Mouse (Mus musculus): ENCODE data around the gene Nmt1. TPM values are rescaled to one million over a fixed set of nuclear protein-coding genes. Genes with fewer than 3 reads are reported as not detected.
A peak's percentile ranks its signal among the peaks of the same experiment; 100 is the strongest.

Nmt1 gene
- total RNA-seq, 1 experiment from 2014 or later, result 37.7 TPM

DNA sequence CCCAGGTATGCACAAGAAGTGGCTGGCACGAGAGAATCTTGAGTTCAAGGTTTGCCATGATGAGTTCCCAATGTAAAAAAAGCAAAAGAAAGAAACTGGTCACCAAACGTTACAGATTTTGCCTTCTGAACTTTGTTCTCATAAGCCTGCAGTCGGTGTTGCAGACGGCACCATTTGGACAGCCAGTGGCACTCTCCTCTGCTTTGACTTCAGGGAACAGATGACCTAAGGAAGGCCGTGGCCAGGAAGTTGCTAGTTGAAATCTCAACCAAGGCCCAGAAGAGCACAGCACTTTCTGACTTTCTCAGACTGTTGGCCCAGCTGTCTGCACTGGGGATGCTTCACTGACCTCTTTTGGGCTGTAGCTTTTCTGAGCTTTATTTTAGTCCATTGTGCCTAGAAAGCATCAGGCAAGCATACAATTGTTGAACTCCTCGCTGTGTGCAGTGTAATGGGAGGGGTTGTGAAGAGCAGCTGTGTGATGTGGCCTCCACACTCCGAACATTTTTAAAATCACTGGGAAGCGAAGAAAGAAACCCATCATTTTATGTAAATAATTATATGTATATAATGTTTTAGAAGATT lies 9.0 kb downstream of the Nmt1 start:
- no peak for ATAC-seq (replicated peaks; ENCODE audit: low read depth, poor library complexity, severe bottlenecking)

DNA sequence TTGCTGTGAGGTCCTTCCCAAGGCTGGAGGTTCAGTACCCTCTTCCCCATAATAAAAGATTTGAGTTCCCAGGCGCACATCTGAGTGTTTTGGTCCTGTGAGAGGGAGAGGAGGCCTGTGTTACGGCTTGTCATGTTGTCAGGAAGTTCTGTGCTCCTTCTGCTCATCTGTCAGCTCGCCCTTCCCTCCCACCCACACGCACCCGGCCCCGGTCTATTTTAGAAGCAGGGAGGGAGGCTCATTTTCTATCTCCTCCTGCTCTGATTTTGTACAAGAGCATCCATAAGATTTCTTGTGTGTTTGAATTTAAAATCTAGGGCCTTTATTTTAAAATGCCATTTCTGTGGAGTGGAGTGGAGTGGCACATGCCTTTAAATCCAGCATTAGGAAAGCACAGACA lies 10.0 kb downstream of the Nmt1 start:
- no peak for ATAC-seq (replicated peaks; ENCODE audit: low read depth, poor library complexity, severe bottlenecking)

DNA sequence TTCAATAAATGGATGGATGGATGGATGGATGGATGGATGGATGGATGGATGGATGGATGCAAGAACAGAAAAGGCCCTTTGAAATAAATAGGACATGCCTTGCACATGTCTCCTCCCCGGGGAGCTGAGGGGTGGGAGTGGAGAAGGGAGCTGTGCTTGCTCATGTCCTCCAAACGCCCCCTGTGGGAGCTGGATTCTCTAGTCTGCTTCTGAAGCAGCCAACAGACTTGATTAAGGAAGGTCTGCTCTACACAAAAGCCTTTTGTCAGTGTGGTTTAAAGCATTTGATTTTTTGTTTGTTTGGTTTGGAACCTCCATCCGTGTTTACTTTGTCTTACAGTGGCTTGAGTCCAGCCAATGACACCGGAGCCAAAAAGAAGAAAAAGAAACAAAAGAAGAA lies 14.8 kb downstream of the Nmt1 start:
- no peak for ATAC-seq (replicated peaks; ENCODE audit: low read depth, poor library complexity, severe bottlenecking)

DNA sequence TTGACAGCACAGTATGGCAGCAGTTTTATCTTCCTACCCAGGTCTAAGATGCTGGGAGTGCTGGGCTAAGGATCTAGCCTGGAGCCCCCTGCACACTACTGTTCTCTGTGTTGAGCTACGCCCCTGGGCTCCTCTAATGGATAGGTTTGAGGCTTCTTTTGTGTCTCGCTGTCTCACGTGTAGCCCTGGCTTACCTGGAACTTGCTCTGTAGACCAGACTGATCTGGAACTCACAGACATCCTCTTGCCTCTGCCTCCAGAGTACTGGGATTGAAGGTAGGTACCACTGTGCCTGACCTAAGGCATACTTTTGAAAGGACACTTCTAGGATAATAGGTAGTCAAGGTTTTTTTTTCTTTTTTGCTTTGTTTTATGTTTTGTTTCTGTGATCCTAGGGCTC lies 16.0 kb downstream of the Nmt1 start:
- no peak for ATAC-seq (replicated peaks; ENCODE audit: low read depth, poor library complexity, severe bottlenecking)

DNA sequence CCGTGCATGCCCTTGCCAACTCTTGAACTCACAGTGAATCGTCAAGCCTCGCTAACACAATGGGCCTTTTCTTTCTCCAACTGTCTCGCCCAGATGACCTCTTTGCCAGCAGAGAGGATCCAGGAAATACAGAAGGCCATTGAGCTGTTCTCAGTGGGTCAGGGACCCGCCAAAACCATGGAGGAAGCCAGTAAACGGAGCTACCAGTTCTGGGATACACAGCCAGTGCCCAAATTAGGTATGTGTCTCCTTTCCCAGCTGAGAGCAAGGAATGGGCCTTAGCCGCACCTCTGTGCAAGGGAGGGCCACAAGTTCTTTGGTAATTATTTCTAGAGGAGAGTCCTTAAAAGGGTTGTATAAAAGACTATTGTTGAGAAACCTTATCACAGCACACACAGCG lies 18.3 kb downstream of the Nmt1 start:
- ATAC-seq (replicated peaks; ENCODE audit: low read depth, poor library complexity, severe bottlenecking), result no peak

DNA sequence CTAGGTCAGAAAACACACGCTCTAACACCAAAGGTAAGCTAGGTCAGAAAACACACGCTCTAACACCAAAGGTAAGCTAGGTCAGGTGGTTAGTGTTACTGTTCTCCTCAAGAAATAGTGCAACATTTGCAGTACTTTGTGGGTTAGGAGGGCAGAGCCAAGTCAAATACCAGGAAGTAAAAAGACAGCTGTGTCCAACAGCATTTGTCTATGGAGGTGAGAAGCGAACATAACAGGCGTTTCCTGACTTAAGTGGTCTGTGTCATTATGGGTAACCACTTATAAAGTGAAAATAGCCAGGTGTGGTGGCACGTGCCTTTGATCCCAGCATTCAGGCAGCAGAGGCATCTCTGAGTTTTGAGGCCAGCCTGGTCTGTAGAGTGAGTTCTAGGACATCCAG lies 21.6 kb downstream of the Nmt1 start:
- ATAC-seq (replicated peaks; ENCODE audit: low read depth, poor library complexity, severe bottlenecking), result no peak

DNA sequence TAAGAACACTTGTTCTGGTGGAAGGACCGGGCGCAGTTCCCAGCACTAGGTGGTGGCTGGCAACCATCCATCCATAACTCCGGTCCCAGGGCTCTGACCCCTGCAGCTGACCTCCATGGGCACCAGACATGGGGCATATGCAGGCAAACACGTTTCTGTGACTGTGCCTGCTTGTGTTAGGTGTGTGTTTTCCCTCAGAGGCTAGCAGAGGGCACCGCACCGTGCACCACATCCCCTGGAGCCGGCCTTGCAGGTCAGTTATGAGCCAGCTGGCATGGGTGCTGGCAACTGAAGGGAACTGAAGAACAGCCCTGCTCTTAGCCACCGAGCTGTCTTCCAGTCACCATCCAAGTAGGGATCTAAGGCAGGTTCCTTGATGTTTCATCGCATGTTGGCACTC lies 22.2 kb downstream of the Nmt1 start:
- ATAC-seq (replicated peaks; ENCODE audit: low read depth, poor library complexity, severe bottlenecking), result no peak

DNA sequence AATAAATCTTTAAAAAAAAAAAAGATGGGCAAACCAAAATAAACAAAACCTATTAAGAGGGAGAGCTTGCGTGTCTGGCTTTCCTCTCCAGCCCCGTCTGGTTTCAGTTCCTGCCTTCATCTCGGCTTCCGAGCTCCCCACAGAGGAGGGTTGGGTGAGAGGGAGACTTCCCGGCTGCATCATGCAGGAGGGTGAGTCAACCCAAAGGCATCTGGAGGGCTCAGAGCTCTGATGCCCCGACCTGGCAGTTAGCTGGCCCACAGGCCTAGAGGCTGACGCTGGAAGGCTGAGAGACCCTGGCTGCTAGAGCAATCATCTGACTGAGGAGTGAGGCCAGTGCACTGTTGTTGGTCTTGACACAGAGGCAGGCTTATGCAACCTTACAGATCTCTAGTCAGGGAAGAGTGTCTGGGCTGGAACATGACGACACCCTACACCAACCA lies 23.3 kb downstream of the Nmt1 start:
- ATAC-seq (replicated peaks; ENCODE audit: low read depth, poor library complexity, severe bottlenecking), result peak; percentile 45

DNA sequence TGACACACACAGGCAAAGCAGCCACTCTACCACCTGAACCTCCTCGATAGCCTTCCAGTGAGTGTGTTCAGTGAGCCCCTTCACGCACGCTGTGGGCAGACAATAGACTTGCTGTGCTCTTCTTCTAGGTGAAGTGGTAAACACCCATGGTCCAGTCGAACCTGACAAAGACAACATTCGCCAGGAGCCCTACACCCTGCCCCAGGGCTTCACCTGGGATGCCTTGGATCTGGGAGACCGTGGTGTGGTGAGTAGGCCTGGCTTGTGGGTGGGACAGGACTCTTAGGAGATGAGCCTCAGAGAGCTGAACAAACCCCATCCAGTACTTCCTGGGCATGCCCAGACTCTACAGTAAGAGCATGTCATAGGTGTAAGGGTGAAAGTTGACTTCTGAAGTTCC lies 24.1 kb downstream of the Nmt1 start:
- no peak for ATAC-seq (replicated peaks; ENCODE audit: low read depth, poor library complexity, severe bottlenecking)

DNA sequence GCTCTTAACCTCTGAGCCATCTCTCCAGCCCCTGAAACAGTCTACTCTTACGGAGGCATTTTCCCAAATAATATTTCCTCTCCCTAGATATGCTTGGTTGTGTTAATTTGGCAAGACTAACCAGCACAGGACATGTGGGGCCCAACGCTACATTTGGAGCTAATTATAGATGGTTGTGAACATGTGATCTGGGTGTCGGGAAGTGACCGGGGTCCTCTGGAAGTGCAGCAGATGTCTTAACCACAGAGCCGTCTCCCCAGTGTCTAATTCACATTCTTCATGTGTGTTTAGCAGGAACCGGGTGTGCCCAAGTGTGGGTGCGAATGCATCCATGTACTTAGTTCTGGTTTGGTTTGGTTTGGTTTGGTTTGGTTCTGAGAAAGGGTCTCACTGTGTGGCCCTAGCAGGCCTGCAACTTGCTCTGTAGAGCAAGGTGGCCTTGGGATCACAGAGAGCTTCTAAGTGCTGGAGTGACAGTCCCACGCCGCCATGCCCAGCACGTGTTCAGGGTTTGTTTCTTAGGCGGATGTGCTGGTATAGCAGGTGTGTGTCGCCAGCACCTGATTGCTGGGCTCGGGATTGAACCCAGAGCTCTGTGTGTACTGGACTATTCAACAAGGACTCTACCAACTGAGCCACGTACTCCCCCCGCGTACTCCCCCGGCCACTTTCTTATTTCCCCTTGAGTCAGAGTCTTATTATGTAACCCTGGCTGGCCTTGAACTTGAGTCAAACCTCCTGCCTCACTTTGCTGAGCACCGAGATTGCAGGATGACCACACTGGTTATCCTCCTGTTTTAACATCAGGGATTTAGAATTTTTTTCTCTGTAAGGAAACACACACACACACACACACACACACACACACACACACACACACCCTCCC lies 25.4 kb downstream of the Nmt1 start:
- no peak for ATAC-seq (replicated peaks; ENCODE audit: low read depth, poor library complexity, severe bottlenecking)

DNA sequence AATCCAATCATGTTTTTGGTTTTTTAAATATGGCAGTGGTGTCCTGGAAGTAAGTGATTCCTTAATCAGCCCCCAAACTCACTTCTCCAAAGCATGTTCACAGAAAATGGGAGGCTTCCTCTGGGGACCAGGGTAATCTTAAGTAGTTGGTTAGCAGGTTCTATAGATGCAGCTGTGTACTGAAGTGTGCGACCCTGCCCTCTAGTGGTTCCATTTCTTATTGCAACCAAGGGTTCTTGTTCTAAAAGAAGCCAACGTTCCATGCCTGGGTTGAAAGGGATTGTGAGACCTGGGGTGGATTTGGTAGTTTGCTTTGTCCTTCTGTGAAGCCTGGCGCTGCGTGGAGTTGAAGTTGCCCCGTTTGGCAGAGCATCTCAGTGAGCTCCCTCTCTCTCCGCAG lies 26.8 kb downstream of the Nmt1 start:
- ATAC-seq (replicated peaks; ENCODE audit: low read depth, poor library complexity, severe bottlenecking), result peak; percentile 77

DNA sequence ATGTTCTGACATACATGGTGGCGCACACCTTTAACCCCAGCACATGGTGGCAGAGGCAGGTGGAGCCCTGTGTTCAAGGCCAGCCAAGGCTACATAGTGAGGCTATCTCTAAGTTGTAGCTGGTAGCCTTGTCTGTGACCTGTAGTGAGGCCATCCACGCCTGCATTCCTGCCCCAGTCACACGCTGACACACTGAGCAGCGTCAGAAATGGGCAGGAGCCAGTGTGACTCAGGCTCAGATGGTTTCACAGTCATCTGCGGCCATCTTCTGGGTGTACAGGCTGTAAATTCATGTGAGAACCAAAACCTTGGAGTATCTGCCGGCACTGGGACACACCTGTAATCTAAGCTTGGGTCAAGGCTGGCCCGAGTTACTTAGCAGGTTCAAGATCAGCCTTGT lies 28.6 kb downstream of the Nmt1 start:
- no peak for ATAC-seq (replicated peaks; ENCODE audit: low read depth, poor library complexity, severe bottlenecking)

DNA sequence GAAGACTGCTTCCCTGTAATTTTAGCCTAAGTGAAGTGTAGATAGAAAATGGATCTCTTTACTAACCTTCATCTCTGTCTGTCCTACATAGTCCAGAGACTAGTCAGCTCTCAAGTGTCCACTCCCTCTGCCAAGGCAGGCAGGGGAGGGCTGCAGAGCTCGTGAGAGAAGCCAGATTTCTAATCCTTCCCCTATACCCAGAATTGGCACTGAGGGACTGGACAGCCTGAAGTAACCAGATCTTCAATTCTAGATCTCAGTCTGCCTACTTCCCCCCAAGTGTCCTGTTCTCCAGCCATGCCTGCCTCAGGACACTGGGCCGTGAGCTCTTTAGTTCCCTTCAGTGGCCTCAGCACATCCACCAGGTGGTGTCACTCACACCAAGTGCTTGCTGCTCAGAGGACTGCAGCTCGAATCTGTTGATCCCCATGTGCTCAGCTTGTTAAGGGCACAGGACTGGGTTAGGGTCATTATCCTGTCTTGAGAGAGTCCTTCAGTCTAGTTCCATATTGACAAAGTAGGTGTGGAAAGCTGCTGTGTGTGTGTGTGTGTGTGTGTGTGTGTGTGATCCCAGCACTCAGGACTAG lies 30.6 kb downstream of the Nmt1 start:
- ATAC-seq (replicated peaks; ENCODE audit: low read depth, poor library complexity, severe bottlenecking), result no peak

DNA sequence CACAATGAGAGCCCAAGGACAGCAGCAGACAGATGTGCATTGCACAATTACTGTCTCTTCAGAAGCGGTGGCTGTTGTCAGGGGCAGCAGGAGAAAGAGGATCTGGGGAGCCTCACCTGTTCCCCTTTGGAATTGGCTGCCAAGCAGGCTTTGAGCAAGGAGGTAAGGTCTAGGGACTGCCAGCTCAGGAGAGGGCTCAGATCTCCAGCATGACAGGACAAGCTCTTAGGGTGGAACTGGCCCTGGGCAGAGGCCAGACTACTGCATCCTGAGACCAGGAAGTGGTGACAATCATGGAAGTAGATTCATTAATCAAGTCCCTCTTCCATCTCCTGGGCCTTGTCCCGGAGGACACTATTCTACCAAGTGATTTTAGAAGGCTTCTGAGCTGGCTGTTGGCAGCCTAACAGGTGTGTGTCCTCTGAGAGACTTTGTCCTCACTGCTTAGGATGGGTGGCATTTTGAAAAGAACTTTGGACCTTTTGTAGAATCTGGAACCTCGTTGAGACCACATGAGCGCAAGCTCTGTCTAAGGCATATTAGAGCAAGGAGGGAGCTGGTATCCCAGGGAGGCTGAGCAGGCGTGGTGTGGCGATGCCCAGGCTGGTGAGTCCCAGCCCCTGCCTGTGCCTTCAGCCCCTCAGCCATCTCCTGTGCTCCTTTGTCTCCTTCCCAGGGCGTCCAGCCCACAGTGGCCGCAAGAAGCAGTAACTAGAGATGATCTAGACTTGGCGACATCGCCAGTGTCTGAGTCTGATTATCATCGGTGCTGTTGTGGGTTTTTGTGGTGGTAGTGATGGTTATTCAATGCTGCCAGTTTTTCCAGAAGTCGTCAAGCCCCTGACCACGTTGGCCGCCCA lies 38.4 kb downstream of the Nmt1 start:
- no peak for ATAC-seq (replicated peaks; ENCODE audit: low read depth, poor library complexity, severe bottlenecking)

DNA sequence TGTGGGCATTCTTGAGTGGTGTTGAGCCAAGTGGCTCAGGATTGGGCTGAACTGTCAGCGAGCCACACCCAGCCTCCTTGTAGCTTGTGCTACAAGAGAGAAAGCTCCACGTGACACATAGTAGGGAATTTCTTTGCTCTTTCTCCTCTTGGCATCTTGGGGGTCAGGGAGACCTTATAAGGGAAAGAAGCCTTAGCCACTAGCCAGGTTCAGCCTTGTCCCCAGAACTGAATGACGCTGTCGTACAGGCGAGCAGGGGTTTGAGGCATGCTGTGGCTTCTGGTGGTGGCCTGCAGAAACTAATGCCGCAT lies 39.0 kb downstream of the Nmt1 start:
- ATAC-seq (replicated peaks; ENCODE audit: low read depth, poor library complexity, severe bottlenecking), result no peak

DNA sequence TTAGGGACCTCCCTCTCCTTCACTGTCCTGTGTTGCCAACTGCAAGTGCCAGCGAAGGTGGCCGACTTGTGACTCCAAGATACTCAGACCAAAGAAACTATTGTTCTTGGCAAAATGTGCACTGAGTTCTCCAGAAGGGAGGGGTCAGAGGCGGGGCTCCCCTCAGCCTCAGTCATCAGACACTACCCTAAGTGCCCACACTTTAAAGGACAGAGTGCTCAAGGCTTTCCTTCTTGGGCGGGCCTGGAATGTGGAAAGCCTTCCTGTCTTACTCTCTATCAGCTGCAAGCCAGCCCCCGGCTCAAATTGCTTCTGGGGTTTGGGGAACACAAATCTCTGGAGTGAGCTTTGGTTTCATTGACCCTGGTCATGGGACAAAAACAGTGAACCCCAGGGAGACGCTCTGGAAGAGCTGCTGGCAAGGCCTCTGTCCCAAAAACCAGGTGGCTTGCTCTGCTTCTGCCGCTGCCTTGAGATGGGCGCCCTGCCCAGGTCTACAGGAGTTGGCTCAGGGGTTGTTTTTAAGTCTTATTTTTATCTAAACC lies 39.5 kb downstream of the Nmt1 start:
- ATAC-seq (replicated peaks; ENCODE audit: low read depth, poor library complexity, severe bottlenecking), result no peak

DNA sequence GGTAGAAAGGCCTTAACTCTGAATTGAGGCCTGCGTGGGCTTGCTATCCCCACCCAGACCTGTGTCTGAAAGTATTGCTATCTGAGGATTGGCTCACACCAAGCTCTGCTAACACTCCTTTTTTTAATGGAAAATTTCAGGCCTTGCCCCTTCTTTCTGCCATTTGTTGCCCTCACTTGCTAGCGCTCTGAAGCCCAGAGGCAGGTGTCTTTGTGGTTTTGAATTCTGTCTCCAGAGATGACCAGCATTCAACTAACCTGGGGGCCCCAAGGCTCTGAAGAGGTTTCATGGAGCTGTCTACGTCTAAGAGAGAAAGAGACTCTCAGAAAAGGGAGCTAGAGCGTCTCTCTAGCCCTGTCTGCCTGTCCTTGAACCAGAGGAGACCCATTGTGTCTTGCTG lies 40.3 kb downstream of the Nmt1 start:
- no peak for ATAC-seq (replicated peaks; ENCODE audit: low read depth, poor library complexity, severe bottlenecking)

DNA sequence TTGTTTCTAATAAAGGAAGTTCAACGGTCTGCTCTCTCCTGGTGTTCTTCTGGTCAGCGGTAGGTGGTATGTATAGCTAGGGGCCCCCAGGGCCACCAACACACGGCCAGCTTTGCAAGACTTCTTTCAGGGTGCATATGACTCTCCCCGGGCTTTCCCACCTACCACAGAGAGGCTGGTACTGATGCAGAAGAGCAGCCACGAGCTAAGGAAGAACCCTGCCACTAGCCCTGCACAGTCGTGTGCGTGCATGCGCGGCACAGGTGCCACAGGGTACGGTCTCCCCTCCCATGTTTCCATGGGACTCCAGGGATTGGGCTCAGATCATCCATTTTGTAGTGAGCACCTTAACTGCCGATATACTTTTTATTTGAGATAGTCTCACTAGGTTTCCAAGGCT lies 40.9 kb downstream of the Nmt1 start:
- ATAC-seq (replicated peaks; ENCODE audit: low read depth, poor library complexity, severe bottlenecking), result no peak

DNA sequence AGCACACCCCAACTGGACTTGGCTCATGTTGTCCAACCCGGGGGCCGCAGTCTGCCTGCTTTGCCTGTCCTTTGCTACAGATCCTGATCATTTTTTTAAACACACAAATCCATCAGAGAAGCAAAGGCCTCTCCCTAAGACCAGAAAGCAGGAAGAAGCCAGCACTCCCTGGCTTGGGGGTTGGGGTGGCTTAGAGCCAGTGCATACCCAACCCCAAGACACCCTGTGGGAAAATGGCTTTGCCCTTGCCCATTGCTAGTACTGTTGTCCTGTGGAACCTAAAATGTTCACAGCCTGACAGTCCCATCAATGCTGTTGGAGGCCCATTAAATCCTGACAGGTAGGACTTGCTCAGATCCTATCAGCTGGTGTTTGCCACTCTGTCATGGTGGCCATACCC lies 41.7 kb downstream of the Nmt1 start:
- ATAC-seq (replicated peaks; ENCODE audit: low read depth, poor library complexity, severe bottlenecking), result no peak

DNA sequence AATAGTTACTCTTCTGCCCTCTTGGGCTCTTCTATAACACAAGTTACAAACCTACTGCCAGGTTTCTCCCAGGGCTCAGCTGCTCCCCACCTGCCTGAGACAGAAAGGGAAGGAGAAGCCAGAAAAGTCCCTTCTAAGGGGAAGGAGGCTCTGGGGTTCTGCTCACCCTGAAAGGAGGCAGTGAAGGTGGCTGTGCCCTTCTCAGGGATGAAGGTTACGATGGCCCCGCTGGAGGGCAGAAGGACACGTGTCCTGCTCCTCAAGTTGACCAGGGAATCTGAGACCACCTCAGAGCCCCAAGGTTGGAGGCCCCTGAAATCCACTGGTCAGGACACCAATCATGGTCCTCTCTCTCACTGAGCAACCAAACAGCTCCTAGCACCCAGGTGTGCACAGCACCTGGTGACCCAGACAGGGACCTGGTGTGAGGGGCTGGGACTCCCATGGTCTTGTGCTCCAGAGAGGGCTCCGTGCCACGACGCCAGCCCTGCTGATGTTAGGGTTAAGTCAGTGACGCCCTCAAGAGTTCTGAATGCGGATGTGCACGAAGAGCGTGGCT lies 42.4 kb downstream of the Nmt1 start:
- no peak for ATAC-seq (replicated peaks; ENCODE audit: low read depth, poor library complexity, severe bottlenecking)

All from common myeloid progenitor, adult 5-6 weeks (primary cell).